Mouse (Mus musculus) thymus, adult 2 months (tissue): ENCODE results near the gene Map3k4.

Source experiments
- CTCF ChIP-seq: fragments of 200-500 bp; IDR thresholded peaks from 2 replicates; pipeline ENCODE4 v1.5.1; 2012; ENCODE audit warnings: mild to moderate bottlenecking, control low read depth, low read length, moderate library complexity, borderline replicate concordance; ENCODE audit not compliant: control insufficient read depth, poor library complexity, insufficient read depth; ENCODE audit errors: extremely low read depth
- POLR2A ChIP-seq: fragments of 200-500 bp; IDR thresholded peaks from 2 replicates; pipeline ENCODE4 v1.6.1; 2012; ENCODE audit warnings: mild to moderate bottlenecking, low read length, control low read depth, moderate library complexity; ENCODE audit not compliant: control insufficient read depth, poor library complexity, insufficient read depth; ENCODE audit errors: extremely low read depth

- TF ChIP-seq CTCF: no peak
- TF ChIP-seq POLR2A: no peak
Observed at GRCm38 (mm10) chr17:12186341-12186740, 132.3 kb downstream of the Map3k4 start.
